Mouse (Mus musculus): Measurements from ENCODE around the gene 2310011J03Rik. TPM values are rescaled to one million over a fixed set of nuclear protein-coding genes. Genes with fewer than 3 reads are reported as not detected.

Gene 2310011J03Rik
- polyA plus RNA-seq, 1 experiment, result 52.1 TPM

DNA sequence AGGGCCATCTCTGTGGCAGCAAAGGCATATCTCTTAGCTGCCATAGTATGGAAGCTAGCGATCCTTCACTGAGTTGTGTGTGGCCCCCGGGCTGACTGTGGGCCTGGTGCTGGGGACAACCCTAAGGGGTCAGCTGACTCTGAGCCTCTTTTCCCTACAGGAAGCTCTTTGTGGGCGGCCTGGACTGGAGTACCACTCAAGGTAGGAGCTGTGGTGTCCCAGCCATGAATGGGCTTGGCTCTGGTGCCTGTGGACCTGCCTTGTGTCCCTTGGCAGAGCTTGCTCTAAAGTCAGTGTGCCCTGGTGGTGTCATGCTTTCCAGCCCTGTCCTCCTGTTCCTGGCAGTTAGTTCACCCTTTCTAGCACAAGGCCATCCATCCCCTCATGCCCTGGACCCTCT lies 46.5 kb downstream of the 2310011J03Rik start:
- 81% methylated on average over 3 of the region's 3 CpGs for WGBS
- TF ChIP-seq POLR2A (IDR thresholded peaks at IDR 0.05; ENCODE audit: borderline replicate concordance, control insufficient read depth, low read depth, low read length), result no peak
- TF ChIP-seq CTCF (IDR thresholded peaks at IDR 0.05; ENCODE audit: control insufficient read depth, insufficient read depth, low read length), result no peak
- no peak overlapping the region for H3K4me3 ChIP-seq (replicated peaks; ENCODE audit: control insufficient read depth, low read depth, low read length)
- H3K27ac ChIP-seq (ENCODE audit: control insufficient read depth, insufficient read depth, low read depth, low read length, poor library complexity), result no peak overlapping the region
- peaks cover 12% of the 10 kb centered on the region for H3K4me1 ChIP-seq (ENCODE audit: control insufficient read depth, insufficient read depth, low read length)

DNA sequence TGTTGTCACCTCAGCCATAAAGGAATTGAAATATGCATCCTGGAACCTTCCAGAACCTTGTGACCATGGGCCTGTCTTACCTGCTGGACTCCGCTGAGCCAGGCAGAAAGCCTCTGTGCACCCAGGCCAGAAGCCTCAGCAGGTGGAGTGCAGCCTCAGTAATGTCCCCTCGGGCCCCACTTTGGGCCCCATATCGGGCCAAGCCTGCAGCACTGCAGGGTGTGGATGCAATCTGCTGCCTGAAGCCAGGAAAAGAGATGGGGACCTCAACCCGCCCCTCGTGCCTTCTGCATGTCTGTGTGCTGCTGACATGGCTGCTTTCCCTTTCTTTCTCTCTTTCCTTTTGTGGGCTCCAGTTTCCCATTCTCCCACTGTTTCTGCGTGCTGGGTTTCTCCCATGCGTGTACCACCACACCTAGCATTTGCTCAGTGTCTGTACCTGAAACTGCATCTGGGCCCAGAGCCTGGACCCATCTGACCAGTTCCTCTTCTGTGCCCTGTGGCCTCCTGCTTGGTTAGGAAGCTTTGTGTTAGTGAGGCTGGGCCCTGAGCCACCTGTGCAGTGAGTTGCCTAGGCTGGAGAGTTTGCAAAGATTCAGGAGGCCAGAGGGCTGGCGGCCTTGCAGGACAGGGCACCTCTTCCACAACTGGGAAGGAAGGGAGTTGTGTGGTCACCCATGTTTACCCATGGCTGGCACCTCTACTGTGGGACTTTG lies 48.3 kb downstream of the 2310011J03Rik start:
- no peak for TF ChIP-seq CTCF (IDR thresholded peaks at IDR 0.05; ENCODE audit: control insufficient read depth, insufficient read depth, low read length)
- no peak for TF ChIP-seq POLR2A (IDR thresholded peaks at IDR 0.05; ENCODE audit: borderline replicate concordance, control insufficient read depth, low read depth, low read length)
- H3K4me3 ChIP-seq (replicated peaks; ENCODE audit: control insufficient read depth, low read depth, low read length), result no peak overlapping the region
- 61% methylated on average over 8 of the region's 8 CpGs for WGBS
- H3K27ac ChIP-seq (ENCODE audit: control insufficient read depth, insufficient read depth, low read depth, low read length, poor library complexity), result no peak overlapping the region
- H3K4me1 ChIP-seq (ENCODE audit: control insufficient read depth, insufficient read depth, low read length), result peaks cover 12% of the 10 kb centered on the region

DNA sequence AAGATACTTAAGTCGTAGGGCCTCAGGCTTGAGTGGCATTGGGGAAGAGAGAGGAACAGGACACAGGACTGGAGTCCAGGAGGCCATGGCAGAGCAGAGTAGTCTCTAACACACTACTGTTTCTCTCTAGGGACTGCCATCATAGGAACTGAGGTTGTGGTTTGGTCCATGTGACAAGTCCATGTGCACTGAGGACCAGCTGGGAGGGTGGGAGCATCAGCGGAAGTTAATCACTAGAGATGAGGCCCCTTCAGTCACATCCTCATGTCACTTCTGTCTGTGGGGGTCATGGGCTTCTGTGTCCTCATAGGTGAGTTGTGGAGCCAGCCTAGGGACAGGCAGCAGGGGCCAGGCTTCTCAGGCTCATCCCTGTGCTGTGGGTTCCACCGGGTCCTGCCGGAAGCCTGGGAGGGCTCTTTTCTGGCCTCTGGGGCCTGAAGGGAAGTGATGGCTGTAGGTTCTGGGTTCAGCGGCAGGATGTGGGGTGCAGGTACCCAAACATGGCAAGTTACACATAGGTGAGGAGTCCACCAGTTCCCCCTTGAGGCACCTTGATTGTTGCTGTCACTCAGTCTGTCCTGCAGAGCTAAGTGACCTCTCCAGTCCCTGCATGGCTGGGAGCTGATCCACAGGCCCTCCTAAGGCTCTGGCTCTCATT lies 49.0 kb downstream of the 2310011J03Rik start:
- Histone ChIP-seq H3K4me1 (ENCODE audit: control insufficient read depth, insufficient read depth, low read length) (peaks cover 12% of the 10 kb centered on the region), H3K27ac (ENCODE audit: control insufficient read depth, insufficient read depth, low read depth, low read length, poor library complexity) (peak overlapping the region; percentile 31), H3K4me3 (replicated peaks; ENCODE audit: control insufficient read depth, low read depth, low read length) (no peak overlapping the region)
- no peak for TF ChIP-seq POLR2A (IDR thresholded peaks at IDR 0.05; ENCODE audit: borderline replicate concordance, control insufficient read depth, low read depth, low read length)
- TF ChIP-seq CTCF (IDR thresholded peaks at IDR 0.05; ENCODE audit: control insufficient read depth, insufficient read depth, low read length), result no peak
- 21% methylated on average over 5 of the region's 5 CpGs for WGBS

DNA sequence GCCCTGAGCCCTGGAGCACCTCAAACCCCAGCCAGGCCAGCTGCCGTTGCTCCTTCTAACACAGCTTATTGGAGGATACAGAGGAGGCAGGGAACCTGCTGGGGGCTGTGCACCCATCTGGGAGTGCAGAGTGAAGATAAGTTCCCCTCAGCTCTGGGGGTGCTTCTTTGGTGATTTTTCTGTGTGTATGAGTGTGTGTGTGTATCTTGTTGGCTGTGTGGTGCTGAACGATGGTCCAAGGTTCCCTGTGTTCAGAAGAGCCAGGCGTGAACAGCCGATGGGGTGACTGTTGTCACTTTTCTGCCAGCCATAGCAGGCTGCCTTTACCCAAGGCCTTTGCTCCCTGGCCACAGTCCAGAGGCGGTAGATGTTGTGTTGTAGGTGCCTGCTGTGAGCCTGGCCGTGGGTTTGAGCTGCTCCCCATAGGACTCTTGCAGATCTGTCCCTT lies 49.6 kb downstream of the 2310011J03Rik start:
- H3K4me3 ChIP-seq (replicated peaks; ENCODE audit: control insufficient read depth, low read depth, low read length), result no peak overlapping the region
- no peak for TF ChIP-seq CTCF (IDR thresholded peaks at IDR 0.05; ENCODE audit: control insufficient read depth, insufficient read depth, low read length)
- no peak for TF ChIP-seq POLR2A (IDR thresholded peaks at IDR 0.05; ENCODE audit: borderline replicate concordance, control insufficient read depth, low read depth, low read length)
- peak overlapping the region; percentile 31 for H3K27ac ChIP-seq (ENCODE audit: control insufficient read depth, insufficient read depth, low read depth, low read length, poor library complexity)
- 39% methylated on average over 6 of the region's 6 CpGs for WGBS
- peaks cover 12% of the 10 kb centered on the region for H3K4me1 ChIP-seq (ENCODE audit: control insufficient read depth, insufficient read depth, low read length)

DNA sequence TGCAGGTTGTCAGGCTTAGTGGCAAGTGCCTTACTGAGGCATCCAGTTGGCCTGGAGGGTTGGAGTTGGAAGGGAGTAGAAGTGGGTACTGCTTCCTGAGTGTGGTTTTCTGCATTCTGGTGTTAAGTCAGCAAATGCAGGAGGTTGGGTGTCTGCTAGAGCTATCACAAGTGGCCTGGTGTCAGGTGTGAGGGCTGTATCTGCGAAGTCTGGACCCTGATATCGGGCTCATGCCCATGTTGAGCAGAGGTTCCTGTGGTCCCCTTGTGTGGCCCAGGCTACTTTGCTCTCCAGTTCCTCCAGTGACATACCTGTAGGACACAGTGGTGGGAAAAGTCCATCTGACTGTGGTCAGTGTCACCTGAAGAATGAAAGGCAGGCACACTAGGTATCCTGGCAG lies 50.2 kb downstream of the 2310011J03Rik start:
- Histone ChIP-seq H3K27ac (ENCODE audit: control insufficient read depth, insufficient read depth, low read depth, low read length, poor library complexity) (peak overlapping the region; percentile 39), H3K4me3 (replicated peaks; ENCODE audit: control insufficient read depth, low read depth, low read length) (no peak overlapping the region), H3K4me1 (ENCODE audit: control insufficient read depth, insufficient read depth, low read length) (peaks cover 12% of the 10 kb centered on the region)
- no peak for TF ChIP-seq POLR2A (IDR thresholded peaks at IDR 0.05; ENCODE audit: borderline replicate concordance, control insufficient read depth, low read depth, low read length)
- no peak for TF ChIP-seq CTCF (IDR thresholded peaks at IDR 0.05; ENCODE audit: control insufficient read depth, insufficient read depth, low read length)
- WGBS, result 28% methylated on average over 2 of the region's 2 CpGs

Other genes with a start within 250 kb of the 2310011J03Rik start
- 37.6 and 83.8 TPM in 2 replicates for gene Sbno2, start 215.0 kb downstream of the 2310011J03Rik start, polyA plus RNA-seq (2011; ENCODE audit: insufficient read depth, insufficient read length, low replicate concordance, missing spikeins)
- 197 and 344 TPM in 2 replicates for gene Stk11, start 204.7 kb downstream of the 2310011J03Rik start, polyA plus RNA-seq (2011; ENCODE audit: insufficient read depth, insufficient read length, low replicate concordance, missing spikeins)
- gene Atp5d, start 181.9 kb downstream of the 2310011J03Rik start, polyA plus RNA-seq (2011; ENCODE audit: insufficient read depth, insufficient read length, low replicate concordance, missing spikeins), result 131 and 178 TPM in 2 replicates
- 3.4 and 3.7 TPM in 2 replicates for gene Cbarp, start 179.7 kb downstream of the 2310011J03Rik start, polyA plus RNA-seq (2011; ENCODE audit: insufficient read depth, insufficient read length, low replicate concordance, missing spikeins)
- 36.0 and 53.2 TPM in 2 replicates for gene Midn, start 172.3 kb downstream of the 2310011J03Rik start, polyA plus RNA-seq (2011; ENCODE audit: insufficient read depth, insufficient read length, low replicate concordance, missing spikeins)
- gene Cirbp, start 154.6 kb downstream of the 2310011J03Rik start, polyA plus RNA-seq (2011; ENCODE audit: insufficient read depth, insufficient read length, low replicate concordance, missing spikeins), result 200 and 277 TPM in 2 replicates
- gene 1600002K03Rik, start 147.6 kb downstream of the 2310011J03Rik start, polyA plus RNA-seq (2011; ENCODE audit: insufficient read depth, insufficient read length, low replicate concordance, missing spikeins), result 8.8 and 23.7 TPM in 2 replicates
- 0.70 TPM in 1 of 2 replicates, not detected in the other for gene Efna2, start 141.1 kb downstream of the 2310011J03Rik start, polyA plus RNA-seq (2011; ENCODE audit: insufficient read depth, insufficient read length, low replicate concordance, missing spikeins)
- 64.4 and 77.5 TPM in 2 replicates for gene Mum1, start 94.1 kb downstream of the 2310011J03Rik start, polyA plus RNA-seq (2011; ENCODE audit: insufficient read depth, insufficient read length, low replicate concordance, missing spikeins)
- gene Ndufs7, start 71.4 kb downstream of the 2310011J03Rik start, polyA plus RNA-seq (2011; ENCODE audit: insufficient read depth, insufficient read length, low replicate concordance, missing spikeins), result 72.4 and 80.0 TPM in 2 replicates
- gene Gamt, start 59.5 kb downstream of the 2310011J03Rik start, polyA plus RNA-seq (2011; ENCODE audit: insufficient read depth, insufficient read length, low replicate concordance, missing spikeins), result 1.7 and 5.8 TPM in 2 replicates
- 75.7 and 150 TPM in 2 replicates for gene Dazap1, start 59.1 kb downstream of the 2310011J03Rik start, polyA plus RNA-seq (2011; ENCODE audit: insufficient read depth, insufficient read length, low replicate concordance, missing spikeins)
- 1,765 and 2,445 TPM in 2 replicates for gene Rps15, start 28.1 kb downstream of the 2310011J03Rik start, polyA plus RNA-seq (2011; ENCODE audit: insufficient read depth, insufficient read length, low replicate concordance, missing spikeins)
- gene Apc2, start 24.6 kb downstream of the 2310011J03Rik start, polyA plus RNA-seq (2011; ENCODE audit: insufficient read depth, insufficient read length, low replicate concordance, missing spikeins), result 0.17 TPM in 1 of 2 replicates, not detected in the other
- 1.4 TPM in 1 of 2 replicates, not detected in the other for gene Pcsk4, start 9.0 kb upstream of the 2310011J03Rik start, polyA plus RNA-seq (2011; ENCODE audit: insufficient read depth, insufficient read length, low replicate concordance, missing spikeins)
- gene Reep6, start 9.4 kb upstream of the 2310011J03Rik start, polyA plus RNA-seq (2011; ENCODE audit: insufficient read depth, insufficient read length, low replicate concordance, missing spikeins), result 4.2 and 6.5 TPM in 2 replicates
- 3.0 and 8.6 TPM in 2 replicates for gene Adamtsl5, start 27.9 kb upstream of the 2310011J03Rik start, polyA plus RNA-seq (2011; ENCODE audit: insufficient read depth, insufficient read length, low replicate concordance, missing spikeins)
- gene Plk5, start 35.9 kb upstream of the 2310011J03Rik start, polyA plus RNA-seq (2011; ENCODE audit: insufficient read depth, insufficient read length, low replicate concordance, missing spikeins), result 2.2 TPM in 1 of 2 replicates, not detected in the other
- 1.4 and 1.7 TPM in 2 replicates for gene Mex3d, start 67.1 kb upstream of the 2310011J03Rik start, polyA plus RNA-seq (2011; ENCODE audit: insufficient read depth, insufficient read length, low replicate concordance, missing spikeins)
- gene Mbd3, start 79.0 kb upstream of the 2310011J03Rik start, polyA plus RNA-seq (2011; ENCODE audit: insufficient read depth, insufficient read length, low replicate concordance, missing spikeins), result 53.0 and 82.0 TPM in 2 replicates
- 190 and 222 TPM in 2 replicates for gene Uqcr11, start 86.3 kb upstream of the 2310011J03Rik start, polyA plus RNA-seq (2011; ENCODE audit: insufficient read depth, insufficient read length, low replicate concordance, missing spikeins)
- 70.7 and 138 TPM in 2 replicates for gene Tcf3, start 113.1 kb upstream of the 2310011J03Rik start, polyA plus RNA-seq (2011; ENCODE audit: insufficient read depth, insufficient read length, low replicate concordance, missing spikeins)
- gene Onecut3, start 174.3 kb upstream of the 2310011J03Rik start, polyA plus RNA-seq (2011; ENCODE audit: insufficient read depth, insufficient read length, low replicate concordance, missing spikeins), result not detected in 2 replicates
- not detected in 2 replicates for gene Atp8b3, start 218.6 kb upstream of the 2310011J03Rik start, polyA plus RNA-seq (2011; ENCODE audit: insufficient read depth, insufficient read length, low replicate concordance, missing spikeins)
- gene Rexo1, start 241.0 kb upstream of the 2310011J03Rik start, polyA plus RNA-seq (2011; ENCODE audit: insufficient read depth, insufficient read length, low replicate concordance, missing spikeins), result 46.3 and 55.3 TPM in 2 replicates

Data from bone marrow, adult 2 months (tissue).